Mouse (Mus musculus): ENCODE measurements around the gene F5.

- TF ChIP-seq CTCF (IDR thresholded peaks at IDR 0.05; ENCODE audit: extremely low read depth, insufficient read depth, low read length) (no peak), POLR2A (IDR thresholded peaks at IDR 0.05; ENCODE audit: extremely low read depth, insufficient read depth, low read length) (no peak)
These were observed 16.3 kb upstream of the F5 start for GRCm38 (mm10) chr1:164135360-164135759.
